In the genomic region with DNA sequence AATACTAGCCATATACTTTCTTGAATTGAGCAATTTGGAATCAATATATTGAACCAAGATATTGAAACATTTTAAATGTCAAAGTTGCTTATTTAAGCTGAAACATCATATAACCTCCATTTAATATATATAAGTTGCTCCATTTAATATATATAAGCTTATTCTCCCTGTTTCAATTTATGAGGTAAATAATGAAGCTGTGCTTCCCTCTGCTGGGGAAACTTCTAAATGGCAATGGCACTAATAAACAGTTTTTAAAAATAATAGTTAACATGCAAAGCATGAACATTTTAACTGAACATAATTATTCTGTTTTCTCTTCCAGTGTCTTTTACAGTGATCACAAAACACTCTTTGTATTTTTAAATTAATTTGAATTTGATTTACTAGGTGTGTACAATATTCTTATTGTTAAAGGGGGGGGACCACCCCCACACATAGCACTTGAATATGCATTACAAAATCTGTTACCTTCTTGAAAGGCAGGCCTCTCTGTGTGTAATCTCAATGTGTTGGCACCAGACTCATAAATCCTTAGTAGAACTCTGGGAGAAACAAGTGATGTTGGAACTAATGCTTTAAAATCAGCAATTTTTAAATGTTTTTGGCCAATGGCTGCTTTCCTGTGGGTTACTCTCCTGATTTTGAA, we compare ENCODE assay signal across 8 mouse cellular contexts.
DNase-seq lines count a peak whose midpoint lies in the region.

No protein-coding gene starts in this region.

- DNase-seq in embryo, embryonic 10.5 days (ENCODE audit: low spot score) = peak; percentile 36
- no peak for DNase-seq in embryo, embryonic 9.5 days (ENCODE audit: extremely low spot score)
- DNase-seq in kidney, postnatal 10 days = peak; percentile 19
- DNase-seq in kidney, postnatal 4 days = no peak
- DNase-seq in testis, postnatal 10 days (ENCODE audit: low spot score) = peak; percentile 41
- no peak for DNase-seq in testis, postnatal 14 days (ENCODE audit: low spot score)
- no peak for DNase-seq in natural killer cell, adult 2 months (ENCODE audit: low spot score in 2 of 2)
- DNase-seq in spleen, postnatal 14 days (ENCODE audit: low spot score in 2 of 2) = no peak

Comparison
In these comparisons a context has a peak if more than half of its experiments do, and no peak if none do; other contexts are left out.
1. DNase-seq: peak in embryo, embryonic 10.5 days (single experiment), kidney, postnatal 10 days (single experiment) and testis, postnatal 10 days (single experiment); none in embryo, embryonic 9.5 days (single experiment), kidney, postnatal 4 days (0 of 2), testis, postnatal 14 days (single experiment), natural killer cell, adult 2 months (0 of 2) and spleen, postnatal 14 days (0 of 2).